Mouse (Mus musculus): ENCODE results near the gene Slc12a1. TPM values are rescaled to one million over a fixed set of nuclear protein-coding genes. Genes with fewer than 3 reads are reported as not detected.

Slc12a1 gene
- total and polyA plus RNA-seq, 3 experiments: 0.04 to 0.05 TPM; not detected in 1

- in situ Hi-C loops (cut with MboI; ENCODE audit: low pct_ligation_motif_present, low pct_unique_long_range_greater_than_20kb, low sequenced_read_pairs): no loop called here
- H3K79me2 ChIP-seq (replicated peaks; ENCODE audit: control insufficient read depth, extremely low read depth, insufficient read depth, poor library complexity, severe bottlenecking): no peaks in the 10 kb centered on the region
- H3K9ac ChIP-seq (ENCODE audit: insufficient read depth, low read depth): no peak overlapping the region
- dilution Hi-C loops (cut with MboI; ENCODE audit: extremely low pct_ligation_motif_present, extremely low pct_unique_long_range_greater_than_20kb, low sequenced_read_pairs): no loop called here
- H3K27me3 ChIP-seq (replicated peaks): no peaks in the 10 kb centered on the region
- H3K4me2 ChIP-seq (ENCODE audit: insufficient read depth, low read depth, poor library complexity, severe bottlenecking): no peak overlapping the region
- H3K9me3 ChIP-seq (replicated peaks; ENCODE audit: low read length): no peaks in the 10 kb centered on the region
- H3K4me1 ChIP-seq (ENCODE audit: control insufficient read depth in 1 of 2, insufficient read depth in 2 of 2): no peaks in the 10 kb centered on the region
- H3K4me3 ChIP-seq (replicated peaks in 1 of 3; ENCODE audit: low read depth in 2 of 3, low read length in 2 of 3, poor library complexity in 1 of 3): no peak overlapping the region
- H3K27ac ChIP-seq (ENCODE audit: insufficient read depth, low read depth): no peak overlapping the region
- peaks cover 9 to 27% of the 10 kb centered on the region in 2 experiments for H3K36me3 ChIP-seq (replicated peaks in 1 of 2; ENCODE audit: control insufficient read depth in 1 of 2, insufficient read depth in 1 of 2, low read length in 1 of 2)
- no peak for TF ChIP-seq TCF12 (IDR thresholded peaks at IDR 0.05; ENCODE audit: low read depth, low read length)
- no peak for TF ChIP-seq E2F4 (IDR thresholded peaks at IDR 0.05; ENCODE audit: insufficient replicate concordance, low read depth, low read length)
- no peak for TF ChIP-seq ETS1 (conservative IDR thresholded peaks at IDR 0.05; ENCODE audit: low read depth, low read length)
- peak; percentile 33 for TF ChIP-seq SMC3 (IDR thresholded peaks at IDR 0.05; ENCODE audit: low read depth, low read length)
- TF ChIP-seq HCFC1 (IDR thresholded peaks at IDR 0.05; ENCODE audit: low read depth, low read length): no peak
- no peak for TF ChIP-seq BHLHE40 (IDR thresholded peaks at IDR 0.05; ENCODE audit: low read depth, low read length)
- TF ChIP-seq CHD2 (IDR thresholded peaks at IDR 0.05; ENCODE audit: low read length): no peak
- no peak for TF ChIP-seq JUND (conservative IDR thresholded peaks at IDR 0.05; ENCODE audit: low read depth, low read length)
- TF ChIP-seq ZC3H11A (IDR thresholded peaks at IDR 0.05; ENCODE audit: low read depth, low read length): 0 out of 2 replicates have a peak, but pooled peaks have one; percentile 4
- TF ChIP-seq MXI1 (IDR thresholded peaks at IDR 0.05; ENCODE audit: low read depth, low read length): no peak
- TF ChIP-seq POLR2A (IDR thresholded peaks at IDR 0.05; ENCODE audit: low read depth, low read length): no peak
- TF ChIP-seq ELF1 (IDR thresholded peaks at IDR 0.05; ENCODE audit: low read depth, low read length): no peak
- TF ChIP-seq USF1 (IDR thresholded peaks at IDR 0.05; ENCODE audit: low read depth, low read length): no peak
- TF ChIP-seq MAFK (IDR thresholded peaks at IDR 0.05; ENCODE audit: insufficient replicate concordance, low read length): no peak
- no peak for TF ChIP-seq CHD1 (IDR thresholded peaks at IDR 0.05; ENCODE audit: low read depth, low read length)
- TF ChIP-seq RAD21 (IDR thresholded peaks at IDR 0.05; ENCODE audit: low read depth, low read length): peak; percentile 73
- TF ChIP-seq UBTF (IDR thresholded peaks at IDR 0.05; ENCODE audit: low read depth, low read length): no peak
- no peak for TF ChIP-seq NRF1 (IDR thresholded peaks at IDR 0.05; ENCODE audit: low read depth, low read length)
- TF ChIP-seq TBP (conservative IDR thresholded peaks at IDR 0.05; ENCODE audit: low read depth, low read length): no peak
- no peak for TF ChIP-seq PAX5 (IDR thresholded peaks at IDR 0.05; ENCODE audit: low read length)
- TF ChIP-seq MEF2A (IDR thresholded peaks at IDR 0.05; ENCODE audit: borderline replicate concordance, low read depth, low read length): no peak
- TF ChIP-seq CTCF (conservative IDR thresholded peaks at IDR 0.05 in 1 of 2, IDR thresholded peaks at IDR 0.05 in 1 of 2; ENCODE audit: low read depth in 2 of 2, low read length in 2 of 2): peak in 1 of 2 experiments; percentile 64; a peak in 2 of 4 replicates
- TF ChIP-seq ZNF384 (IDR thresholded peaks at IDR 0.05; ENCODE audit: low read depth, low read length): peak; percentile 96
- no peak for TF ChIP-seq ZMIZ1 (IDR thresholded peaks at IDR 0.05; ENCODE audit: low read depth, low read length)
- TF ChIP-seq SIN3A (IDR thresholded peaks at IDR 0.05; ENCODE audit: low read length): no peak
- TF ChIP-seq KAT2A (IDR thresholded peaks at IDR 0.05; ENCODE audit: insufficient replicate concordance, low read length): no peak
- TF ChIP-seq MAZ (IDR thresholded peaks at IDR 0.05; ENCODE audit: low read depth, low read length): no peak
- TF ChIP-seq RCOR1 (conservative IDR thresholded peaks at IDR 0.05; ENCODE audit: low read depth, low read length): no peak
- no peak for TF ChIP-seq IRF4 (IDR thresholded peaks at IDR 0.05; ENCODE audit: low read depth, low read length)
- TF ChIP-seq MAX (IDR thresholded peaks at IDR 0.05; ENCODE audit: low read length): no peak
- DNase-seq (ENCODE audit: extremely low read depth): no peak
These were observed 110.8 kb downstream of the Slc12a1 start for GRCm38 (mm10) chr2:125263056-125263455.

All from CH12.LX (cell line).